Mouse (Mus musculus): ENCODE data around the gene Helq. TPM values are rescaled to one million over a fixed set of nuclear protein-coding genes. Genes with fewer than 3 reads are reported as not detected.

The Helq gene
- polyA plus RNA-seq, 1 experiment from 2014 or later: 28.8 TPM

GRCm38 (mm10) chr5:100825975-100826374 lies 27.6 kb upstream of the Helq start:
- no peak for DNase-seq (ENCODE audit: low spot score)
- H3K36me3 ChIP-seq: no peaks in the 10 kb centered on the region
- H3K9me3 ChIP-seq (replicated peaks): no peaks in the 10 kb centered on the region
- H3K27ac ChIP-seq: no peak overlapping the region
- H3K27me3 ChIP-seq (ENCODE audit: low read depth, poor library complexity, severe bottlenecking): no peaks in the 10 kb centered on the region
- peaks cover 2% of the 10 kb centered on the region; the same call in 1 of the 2 replicates for H3K4me1 ChIP-seq
- H3K4me3 ChIP-seq: no peak overlapping the region
- WGBS: 22% methylated on average over 2 of the region's 2 CpGs

- no peaks in the 10 kb centered on the region for H3K9me3 ChIP-seq (replicated peaks)
- H3K27me3 ChIP-seq (ENCODE audit: low read depth, poor library complexity, severe bottlenecking): no peaks in the 10 kb centered on the region
- H3K36me3 ChIP-seq: 0 out of 2 replicates have a peak, but pooled peaks cover 2% of the 10 kb centered on the region
- no peak overlapping the region for H3K27ac ChIP-seq
- no peak for DNase-seq (ENCODE audit: low spot score)
- WGBS: 87% methylated on average over 7 of the region's 7 CpGs
- H3K4me3 ChIP-seq: no peak overlapping the region
- H3K4me1 ChIP-seq: peaks cover 8% of the 10 kb centered on the region
These were observed 24.4 kb upstream of the Helq start for GRCm38 (mm10) chr5:100822826-100823225.

- Histone ChIP-seq H3K36me3 (peaks cover 15% of the 10 kb centered on the region), H3K27ac (no peak overlapping the region), H3K4me3 (peak overlapping the region; percentile 93), H3K9me3 (replicated peaks) (no peaks in the 10 kb centered on the region), H3K4me1 (peaks cover 8% of the 10 kb centered on the region), H3K27me3 (ENCODE audit: low read depth, poor library complexity, severe bottlenecking) (no peaks in the 10 kb centered on the region)
- no peak for DNase-seq (ENCODE audit: low spot score)
- WGBS: 84% methylated on average over 8 of the region's 8 CpGs
These were observed 23.0 kb upstream of the Helq start for GRCm38 (mm10) chr5:100821375-100821774.

- H3K27ac ChIP-seq: peak within 1 kb of the TSS; percentile 99
- H3K36me3 ChIP-seq: peaks cover 22% of the 10 kb centered on the region
- peak within 1 kb of the TSS; percentile 93 for H3K4me3 ChIP-seq
- no peaks in the 10 kb centered on the region for H3K9me3 ChIP-seq (replicated peaks)
- no peaks in the 10 kb centered on the region for H3K27me3 ChIP-seq (ENCODE audit: low read depth, poor library complexity, severe bottlenecking)
- H3K4me1 ChIP-seq: peaks cover 8% of the 10 kb centered on the region
- DNase-seq (ENCODE audit: low spot score): peak; percentile 89
- WGBS: under 1% methylated on average over 63 of the region's 63 CpGs
These were observed 22.2 kb upstream of the Helq start, which contains the start of gene Abraxas1 for GRCm38 (mm10) chr5:100820483-100821184. Gene Abraxas1 (minus strand): TSS chr5:100820965.

DNA sequence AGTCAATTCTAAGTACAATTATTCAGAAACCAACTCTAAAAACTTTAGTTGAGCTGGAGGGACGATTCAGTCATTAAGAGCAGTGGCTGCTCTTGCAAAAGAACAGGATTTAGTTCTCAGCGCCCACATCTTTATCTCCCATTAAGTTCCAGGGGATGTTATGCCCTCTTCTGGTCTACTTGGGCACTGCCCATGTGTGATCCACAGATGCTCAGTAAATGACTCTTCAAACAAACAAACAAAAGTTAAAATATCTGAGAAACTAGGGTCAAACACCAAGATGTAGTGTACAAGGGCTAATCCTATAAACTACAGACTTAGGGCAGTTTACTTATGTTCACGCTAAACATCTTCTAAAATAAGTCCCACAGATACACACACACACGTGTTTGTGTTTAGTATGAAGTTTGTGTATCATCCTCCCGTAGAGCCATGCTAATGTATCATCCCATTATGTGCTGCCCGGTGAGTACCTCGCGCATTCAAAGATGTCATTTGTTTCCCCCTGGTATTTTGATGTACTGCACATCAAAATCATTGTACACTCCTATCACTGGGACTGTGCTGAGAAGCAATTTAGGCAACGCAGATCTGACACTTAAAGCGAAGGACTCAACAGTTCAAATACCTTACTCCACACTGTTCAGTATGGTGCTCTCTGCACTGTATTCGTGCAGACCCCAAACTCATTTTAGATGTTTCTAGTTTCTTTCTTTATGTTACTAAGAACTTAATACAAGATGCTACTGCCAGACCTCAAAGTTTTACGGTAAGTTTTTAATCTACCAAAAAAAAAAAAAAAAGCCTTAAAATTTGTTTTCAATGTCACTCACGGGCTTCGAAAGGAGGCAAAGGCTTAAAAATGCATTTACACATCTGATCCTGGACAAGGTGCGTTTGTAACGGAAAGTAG lies 21.4 kb upstream of the Helq start:
- peak overlapping the region; percentile 93 for H3K4me3 ChIP-seq
- peaks cover 8% of the 10 kb centered on the region for H3K4me1 ChIP-seq
- no peak for DNase-seq (ENCODE audit: low spot score)
- 33% methylated on average over 16 of the region's 16 CpGs for WGBS
- no peaks in the 10 kb centered on the region for H3K27me3 ChIP-seq (ENCODE audit: low read depth, poor library complexity, severe bottlenecking)
- peaks cover 29% of the 10 kb centered on the region for H3K36me3 ChIP-seq
- no peaks in the 10 kb centered on the region for H3K9me3 ChIP-seq (replicated peaks)
- H3K27ac ChIP-seq: peak overlapping the region; percentile 99

- Histone ChIP-seq H3K36me3 (peaks cover 41% of the 10 kb centered on the region), H3K4me1 (peaks cover 8% of the 10 kb centered on the region), H3K4me3 (no peak overlapping the region), H3K9me3 (replicated peaks) (no peaks in the 10 kb centered on the region), H3K27me3 (ENCODE audit: low read depth, poor library complexity, severe bottlenecking) (no peaks in the 10 kb centered on the region), H3K27ac (no peak overlapping the region)
- no peak for DNase-seq (ENCODE audit: low spot score)
- WGBS: 87% methylated on average over 4 of the region's 4 CpGs
These were observed 19.9 kb upstream of the Helq start for GRCm38 (mm10) chr5:100818341-100818740.

- Histone ChIP-seq H3K4me1 (peaks cover 11% of the 10 kb centered on the region), H3K9me3 (replicated peaks) (no peaks in the 10 kb centered on the region), H3K36me3 (peaks cover 72% of the 10 kb centered on the region), H3K4me3 (no peak overlapping the region), H3K27ac (no peak overlapping the region), H3K27me3 (ENCODE audit: low read depth, poor library complexity, severe bottlenecking) (no peaks in the 10 kb centered on the region)
- 87% methylated on average over 5 of the region's 5 CpGs for WGBS
- no peak for DNase-seq (ENCODE audit: low spot score)
These were observed 4.3 kb downstream of the Helq start for GRCm38 (mm10) chr5:100794084-100794483.

DNA sequence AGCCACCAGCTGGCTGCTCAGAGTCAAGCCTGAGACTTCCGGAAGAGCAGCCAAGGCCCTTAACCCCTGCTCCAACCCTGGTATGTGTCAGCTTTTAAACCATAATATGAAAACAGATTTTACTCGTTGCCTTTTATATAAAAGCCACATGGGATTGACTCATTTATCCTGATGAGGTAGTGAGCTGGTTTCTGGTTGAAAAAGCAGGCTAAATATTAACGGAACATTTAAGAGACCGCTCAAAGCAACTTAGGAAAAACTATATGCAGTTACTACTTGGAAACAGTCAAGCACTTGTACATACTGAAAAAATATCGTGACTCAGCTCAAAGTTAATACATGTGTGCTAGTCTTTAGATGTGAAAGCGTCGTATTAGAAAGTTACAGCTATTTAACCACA lies 6.1 kb downstream of the Helq start:
- Histone ChIP-seq H3K36me3 (peaks cover 91% of the 10 kb centered on the region), H3K27me3 (ENCODE audit: low read depth, poor library complexity, severe bottlenecking) (no peaks in the 10 kb centered on the region), H3K9me3 (replicated peaks) (no peaks in the 10 kb centered on the region), H3K4me1 (peaks cover 3% of the 10 kb centered on the region), H3K27ac (no peak overlapping the region), H3K4me3 (no peak overlapping the region)
- 92% methylated on average over 7 of the region's 7 CpGs for WGBS
- no peak for DNase-seq (ENCODE audit: low spot score)

GRCm38 (mm10) chr5:100787527-100787926 lies 10.9 kb downstream of the Helq start:
- Histone ChIP-seq H3K4me3 (no peak overlapping the region), H3K9me3 (replicated peaks) (no peaks in the 10 kb centered on the region), H3K27ac (no peak overlapping the region), H3K4me1 (no peaks in the 10 kb centered on the region), H3K27me3 (ENCODE audit: low read depth, poor library complexity, severe bottlenecking) (no peaks in the 10 kb centered on the region), H3K36me3 (peaks cover 98% of the 10 kb centered on the region)
- 92% methylated on average over 9 of the region's 9 CpGs for WGBS
- no peak for DNase-seq (ENCODE audit: low spot score)

DNA sequence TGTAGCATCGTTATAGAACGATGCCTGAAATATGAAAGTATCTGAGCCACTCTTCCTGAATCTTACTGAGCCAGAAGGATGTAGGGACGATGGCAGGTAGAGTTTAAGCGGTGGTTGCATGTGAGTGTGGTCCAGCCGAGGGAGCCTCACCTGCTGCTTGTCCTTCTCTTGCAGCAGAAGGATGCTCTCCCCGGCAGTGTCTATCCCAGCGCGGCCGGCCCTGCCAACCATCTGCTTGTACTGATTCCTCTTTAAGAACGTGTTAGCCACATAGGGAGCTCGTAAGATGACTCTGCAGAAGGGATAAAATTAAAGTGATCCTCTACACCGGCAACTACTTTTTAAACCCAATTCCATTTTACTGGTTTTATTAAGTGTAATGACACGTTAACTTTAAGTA lies 19.4 kb downstream of the Helq start:
- no peak for DNase-seq (ENCODE audit: low spot score)
- Histone ChIP-seq H3K27me3 (ENCODE audit: low read depth, poor library complexity, severe bottlenecking) (no peaks in the 10 kb centered on the region), H3K4me3 (no peak overlapping the region), H3K9me3 (replicated peaks) (no peaks in the 10 kb centered on the region), H3K27ac (no peak overlapping the region), H3K36me3 (peaks cover 98% of the 10 kb centered on the region), H3K4me1 (no peaks in the 10 kb centered on the region)
- 97% methylated on average over 13 of the region's 13 CpGs for WGBS

DNA sequence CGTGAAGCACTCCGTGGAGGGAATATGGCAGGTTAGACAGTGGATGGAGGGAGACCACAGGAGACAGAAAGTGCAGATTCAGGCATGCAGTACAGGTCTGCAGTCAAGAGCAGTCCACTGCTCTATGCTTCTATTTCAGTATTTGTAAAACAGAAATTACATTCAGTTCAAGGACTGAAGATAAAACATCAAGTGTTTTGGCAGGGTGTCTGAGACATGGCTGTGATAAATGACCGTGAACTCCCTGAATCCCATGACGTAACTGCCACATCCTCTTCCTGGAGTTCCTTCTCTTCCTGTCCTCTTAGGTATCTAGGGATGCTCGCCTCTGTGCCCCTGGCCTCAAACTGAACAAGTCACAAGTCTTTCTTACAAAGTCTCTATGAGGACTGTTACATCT lies 21.5 kb downstream of the Helq start:
- no peak for DNase-seq (ENCODE audit: low spot score)
- no peaks in the 10 kb centered on the region for H3K9me3 ChIP-seq (replicated peaks)
- H3K27ac ChIP-seq: no peak overlapping the region
- no peaks in the 10 kb centered on the region for H3K4me1 ChIP-seq
- peaks cover 98% of the 10 kb centered on the region for H3K36me3 ChIP-seq
- WGBS: 92% methylated on average over 5 of the region's 5 CpGs
- no peaks in the 10 kb centered on the region for H3K27me3 ChIP-seq (ENCODE audit: low read depth, poor library complexity, severe bottlenecking)
- H3K4me3 ChIP-seq: no peak overlapping the region

DNA sequence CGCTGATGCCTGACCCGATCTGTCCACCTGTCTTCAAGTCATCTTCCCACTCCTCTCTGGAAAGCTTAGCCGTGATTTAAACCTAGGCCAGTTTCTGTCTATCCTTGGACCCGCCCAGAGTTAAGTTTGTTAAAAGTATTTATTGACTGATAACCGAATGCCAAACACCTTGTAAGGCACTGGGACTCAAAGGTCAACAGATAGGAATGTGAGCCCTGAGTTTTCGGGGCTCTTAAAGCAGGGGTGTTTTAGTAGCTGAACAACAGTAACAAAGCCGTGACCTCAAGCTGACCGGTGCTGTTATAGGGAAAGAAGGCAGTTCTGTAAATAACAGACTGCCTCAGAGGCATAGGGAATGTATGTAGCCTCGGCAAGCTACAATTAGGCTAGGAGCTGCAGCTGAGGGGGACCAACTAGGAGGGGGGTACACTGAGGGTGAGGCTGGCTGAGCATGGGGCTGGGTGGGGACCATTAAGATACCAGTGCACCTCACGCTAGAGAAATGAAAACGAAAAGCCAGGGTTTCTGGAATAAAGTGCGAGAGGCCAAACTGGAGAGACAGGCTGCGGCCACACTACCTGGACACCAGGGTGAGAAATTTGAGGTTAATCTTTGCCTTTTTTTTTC lies 22.5 kb downstream of the Helq start:
- H3K36me3 ChIP-seq: peaks cover 98% of the 10 kb centered on the region
- H3K27ac ChIP-seq: no peak overlapping the region

DNA sequence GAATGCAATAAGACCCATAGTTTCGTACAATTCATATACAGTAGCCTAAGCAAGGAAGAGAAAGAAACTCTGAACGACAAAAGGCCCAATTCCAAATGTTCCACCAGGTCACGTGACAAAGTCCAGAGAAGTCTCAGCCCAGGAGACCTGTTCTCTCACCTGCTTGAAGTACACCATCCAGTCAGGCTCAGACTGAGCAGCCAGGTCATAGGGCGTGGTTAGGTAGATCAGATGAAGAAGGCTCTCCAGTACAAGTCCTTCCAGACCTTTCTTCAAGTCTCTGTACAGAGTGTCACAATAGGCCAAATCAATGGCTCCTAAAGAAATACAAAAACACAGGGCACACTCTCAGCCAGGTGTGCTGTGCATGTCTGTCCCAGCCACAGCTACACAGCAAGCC lies 26.8 kb downstream of the Helq start:
- Histone ChIP-seq H3K9me3 (replicated peaks) (no peaks in the 10 kb centered on the region), H3K4me3 (no peak overlapping the region), H3K36me3 (peaks cover 99% of the 10 kb centered on the region), H3K27ac (no peak overlapping the region), H3K4me1 (no peaks in the 10 kb centered on the region), H3K27me3 (ENCODE audit: low read depth, poor library complexity, severe bottlenecking) (no peaks in the 10 kb centered on the region)
- DNase-seq (ENCODE audit: low spot score): no peak
- 94% methylated on average over 4 of the region's 4 CpGs for WGBS

More for the DNA sequence above, 22.5 kb downstream of the Helq start:
- WGBS: 89% methylated on average over 13 of the region's 13 CpGs
- Histone ChIP-seq H3K27me3 (ENCODE audit: low read depth, poor library complexity, severe bottlenecking) (no peaks in the 10 kb centered on the region), H3K4me1 (no peaks in the 10 kb centered on the region), H3K4me3 (no peak overlapping the region), H3K9me3 (replicated peaks) (no peaks in the 10 kb centered on the region)
- no peak for DNase-seq (ENCODE audit: low spot score)

Measured in limb, embryonic 10.5 days (tissue).